Mouse (Mus musculus) stomach, embryonic 15.5 days (tissue): ENCODE measurements at regions not wholly inside any gene's neighbourhood (a gene's known extent, or its start where the extent isn't known, plus 50 kb on each side); places are given as distances from the start of the nearest gene placed in this dataset.

Source experiments
- ATAC-seq: fragments of 200-750 bp; cut with Nextera tagmentation; 2 replicates; pipeline ENCODE4 v1.8.0; 2017; ENCODE audit warnings: low read depth, moderate number of reproducible peaks, moderate TSS enrichment; ENCODE audit not compliant: insufficient read depth, low FRiP score
- H3K27ac ChIP-seq: fragments of 300-500 bp; sonication (generic); 2 replicates; pipeline ENCODE4 v1.5.1; 2015; ENCODE audit warnings: mild to moderate bottlenecking, inconsistent platforms
- H3K27me3 ChIP-seq: fragments of 300-500 bp; sonication (generic); replicated peaks from 2 replicates; pipeline ENCODE4 v1.6.1; 2015; ENCODE audit warnings: inconsistent platforms
- H3K36me3 ChIP-seq: fragments of 300-500 bp; sonication (generic); 2 replicates; pipeline ENCODE4 v1.6.1; 2015; ENCODE audit warnings: inconsistent platforms
- H3K4me1 ChIP-seq: fragments of 300-500 bp; sonication (generic); 2 replicates; pipeline ENCODE4 v1.6.1; 2015; ENCODE audit warnings: inconsistent platforms
- H3K4me2 ChIP-seq: fragments of 300-500 bp; sonication (generic); 2 replicates; pipeline ENCODE4 v1.6.1; 2015; ENCODE audit warnings: mild to moderate bottlenecking, inconsistent platforms
- H3K4me3 ChIP-seq: fragments of 300-500 bp; sonication (generic); replicated peaks from 2 replicates; pipeline ENCODE4 v1.5.1; 2015; ENCODE audit warnings: inconsistent platforms
- H3K9ac ChIP-seq: fragments of 300-500 bp; sonication (generic); 2 replicates; pipeline ENCODE4 v1.6.1; 2015; ENCODE audit warnings: inconsistent platforms
- H3K9me3 ChIP-seq: fragments of 300-500 bp; sonication (generic); 2 replicates; pipeline ENCODE4 v1.6.1; 2016; ENCODE audit warnings: inconsistent platforms
- WGBS: fragments of 180-500 bp; shearing (Covaris S2); methylation state at CpG from one replicate; pipeline ENCODE4 v1.1.7; 2015; 5-methylcytosine and 5-hydroxymethylcytosine counted together

GRCm38 (mm10) chr11:111484981-111485380 lies 419.0 kb downstream of the Kcnj2 start:
- H3K4me2 ChIP-seq = no peak overlapping the region

GRCm38 (mm10) chr11:111512471-111512870 lies 446.5 kb downstream of the Kcnj2 start:
- ATAC-seq = no peak
- Histone ChIP-seq H3K9me3 (no peaks in the 10 kb centered on the region), H3K4me3 (no peak overlapping the region), H3K27me3 (no peaks in the 10 kb centered on the region), H3K36me3 (no peaks in the 10 kb centered on the region), H3K4me2 (no peak overlapping the region), H3K9ac (no peak overlapping the region), H3K27ac (no peak overlapping the region), H3K4me1 (no peaks in the 10 kb centered on the region)
- 56% methylated on average over 4 of the region's 4 CpGs for WGBS

More at GRCm38 (mm10) chr11:111484981-111485380, 419.0 kb downstream of the Kcnj2 start:
- Histone ChIP-seq H3K4me1 (no peaks in the 10 kb centered on the region), H3K27me3 (no peaks in the 10 kb centered on the region), H3K9me3 (no peaks in the 10 kb centered on the region), H3K9ac (no peak overlapping the region), H3K36me3 (no peaks in the 10 kb centered on the region), H3K4me3 (no peak overlapping the region), H3K27ac (no peak overlapping the region)
- ATAC-seq = no peak
- WGBS = 72% methylated on average over 6 of the region's 6 CpGs

- H3K4me3 ChIP-seq = no peak overlapping the region
- no peak overlapping the region for H3K4me2 ChIP-seq
- no peak for ATAC-seq
These were observed 456.8 kb downstream of the Kcnj2 start for GRCm38 (mm10) chr11:111522716-111523115.

DNA sequence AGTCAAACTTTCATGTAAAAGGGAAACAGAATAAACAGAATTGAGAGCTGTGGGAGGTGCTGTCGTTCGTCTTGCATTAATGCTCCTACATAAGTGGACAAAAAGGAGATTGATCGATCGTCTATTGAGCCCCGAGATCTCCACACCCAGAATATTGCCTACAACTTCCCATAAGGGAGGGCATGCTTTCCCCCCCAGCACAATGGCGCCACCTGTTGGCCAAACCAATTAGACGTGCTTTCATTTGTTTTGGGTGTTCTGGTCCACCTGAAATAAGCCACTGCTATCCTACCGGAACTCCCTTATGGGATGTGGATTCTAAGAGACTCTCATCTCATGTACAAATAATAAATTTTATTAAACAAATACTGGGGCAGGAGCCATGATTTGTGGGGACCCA lies 457.5 kb downstream of the Kcnj2 start:
- Histone ChIP-seq H3K27ac (no peak overlapping the region), H3K4me3 (no peak overlapping the region), H3K36me3 (no peaks in the 10 kb centered on the region), H3K9ac (no peak overlapping the region), H3K4me2 (no peak overlapping the region), H3K27me3 (no peaks in the 10 kb centered on the region), H3K9me3 (no peaks in the 10 kb centered on the region), H3K4me1 (no peaks in the 10 kb centered on the region)
- ATAC-seq = no peak
- 58% methylated on average over 8 of the region's 8 CpGs for WGBS

More at GRCm38 (mm10) chr11:111522716-111523115, 456.8 kb downstream of the Kcnj2 start:
- no peaks in the 10 kb centered on the region for H3K4me1 ChIP-seq
- no peaks in the 10 kb centered on the region for H3K36me3 ChIP-seq
- no peaks in the 10 kb centered on the region for H3K27me3 ChIP-seq
- H3K27ac ChIP-seq = no peak overlapping the region
- H3K9ac ChIP-seq = no peak overlapping the region
- 61% methylated on average over 8 of the region's 8 CpGs for WGBS
- no peaks in the 10 kb centered on the region for H3K9me3 ChIP-seq

GRCm38 (mm10) chr11:111526010-111526742 lies 460.2 kb downstream of the Kcnj2 start:
- no peak overlapping the region for H3K4me3 ChIP-seq
- 71% methylated on average over 6 of the region's 6 CpGs for WGBS
- H3K9me3 ChIP-seq = no peaks in the 10 kb centered on the region
- H3K27ac ChIP-seq = no peak overlapping the region
- H3K27me3 ChIP-seq = no peaks in the 10 kb centered on the region
- ATAC-seq = no peak
- no peak overlapping the region for H3K4me2 ChIP-seq
- no peaks in the 10 kb centered on the region for H3K4me1 ChIP-seq
- no peak overlapping the region for H3K9ac ChIP-seq
- no peaks in the 10 kb centered on the region for H3K36me3 ChIP-seq

- Histone ChIP-seq H3K9me3 (no peaks in the 10 kb centered on the region), H3K36me3 (no peaks in the 10 kb centered on the region), H3K27ac (no peak overlapping the region), H3K27me3 (no peaks in the 10 kb centered on the region), H3K4me3 (no peak overlapping the region), H3K4me1 (no peaks in the 10 kb centered on the region), H3K4me2 (no peak overlapping the region), H3K9ac (no peak overlapping the region)
- 66% methylated on average over 9 of the region's 9 CpGs for WGBS
- no peak for ATAC-seq
These were observed 463.6 kb downstream of the Kcnj2 start for GRCm38 (mm10) chr11:111529591-111529990.

GRCm38 (mm10) chr11:111530912-111531311 lies 464.9 kb downstream of the Kcnj2 start:
- WGBS = 47% methylated on average over 3 of the region's 3 CpGs
- H3K4me1 ChIP-seq = no peaks in the 10 kb centered on the region
- H3K9ac ChIP-seq = no peak overlapping the region
- no peak overlapping the region for H3K4me2 ChIP-seq
- no peaks in the 10 kb centered on the region for H3K27me3 ChIP-seq
- no peaks in the 10 kb centered on the region for H3K9me3 ChIP-seq
- no peaks in the 10 kb centered on the region for H3K36me3 ChIP-seq
- no peak overlapping the region for H3K4me3 ChIP-seq
- H3K27ac ChIP-seq = no peak overlapping the region
- no peak for ATAC-seq

GRCm38 (mm10) chr11:111532457-111532856 lies 466.5 kb downstream of the Kcnj2 start:
- Histone ChIP-seq H3K9me3 (no peaks in the 10 kb centered on the region), H3K4me3 (no peak overlapping the region), H3K27ac (no peak overlapping the region), H3K4me2 (no peak overlapping the region), H3K4me1 (no peaks in the 10 kb centered on the region), H3K27me3 (no peaks in the 10 kb centered on the region), H3K9ac (no peak overlapping the region), H3K36me3 (no peaks in the 10 kb centered on the region)
- no peak for ATAC-seq
- 28% methylated on average over 5 of the region's 5 CpGs for WGBS

- peak overlapping the region; percentile 37 for H3K4me2 ChIP-seq
- no peak overlapping the region for H3K4me3 ChIP-seq
- H3K27ac ChIP-seq = no peak overlapping the region
- no peak overlapping the region for H3K9ac ChIP-seq
- no peaks in the 10 kb centered on the region for H3K27me3 ChIP-seq
- no peak for ATAC-seq
- 21% methylated on average over 17 of the region's 17 CpGs for WGBS
- H3K4me1 ChIP-seq = no peaks in the 10 kb centered on the region
- no peaks in the 10 kb centered on the region for H3K36me3 ChIP-seq
- no peaks in the 10 kb centered on the region for H3K9me3 ChIP-seq
These were observed 470.3 kb downstream of the Kcnj2 start for GRCm38 (mm10) chr11:111536040-111536836.

DNA sequence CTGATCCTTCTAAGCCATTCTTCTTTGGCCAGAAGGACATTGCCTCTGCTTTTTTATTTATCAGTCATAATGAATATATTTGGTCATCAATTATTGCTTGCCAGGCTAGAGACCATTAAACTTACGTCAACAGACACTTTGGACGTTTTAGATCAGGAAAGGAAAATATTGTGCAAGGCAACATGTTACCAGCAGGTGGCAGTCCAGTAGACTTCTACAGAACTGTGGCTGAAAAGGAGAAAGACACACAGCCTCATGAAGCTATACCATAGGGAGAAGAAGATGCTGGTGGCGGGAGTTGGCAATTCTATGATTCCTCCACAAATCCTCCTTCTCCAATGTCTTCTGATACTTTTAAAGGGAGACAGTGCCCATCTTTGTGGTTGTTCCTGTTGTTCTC lies 471.7 kb downstream of the Kcnj2 start:
- Histone ChIP-seq H3K4me2 (no peak overlapping the region), H3K4me1 (no peaks in the 10 kb centered on the region), H3K4me3 (no peak overlapping the region), H3K9ac (no peak overlapping the region), H3K27ac (no peak overlapping the region), H3K27me3 (no peaks in the 10 kb centered on the region), H3K36me3 (no peaks in the 10 kb centered on the region), H3K9me3 (no peaks in the 10 kb centered on the region)
- 28% methylated on average over 3 of the region's 3 CpGs for WGBS
- no peak for ATAC-seq

DNA sequence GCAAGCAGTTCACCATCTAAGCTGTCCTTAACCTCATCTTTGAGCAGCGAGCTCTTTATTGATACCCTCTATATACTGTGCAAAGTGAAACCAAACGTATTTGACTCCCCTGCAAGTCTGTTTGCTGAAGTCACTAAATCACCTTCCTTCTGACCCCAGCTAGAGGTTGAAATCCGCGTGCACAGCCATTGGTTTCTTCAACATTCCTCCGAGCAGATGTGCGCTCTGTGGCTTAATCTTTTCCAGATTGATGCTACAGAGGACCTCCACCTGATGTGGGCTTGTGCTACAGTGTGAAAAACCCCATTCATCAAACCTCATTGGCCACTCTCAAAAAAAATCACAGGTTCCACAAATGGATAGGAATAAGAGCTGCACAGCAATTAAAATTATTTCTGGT lies 474.0 kb downstream of the Kcnj2 start:
- Histone ChIP-seq H3K4me2 (no peak overlapping the region), H3K4me1 (no peaks in the 10 kb centered on the region), H3K27ac (no peak overlapping the region), H3K27me3 (no peaks in the 10 kb centered on the region), H3K9me3 (no peaks in the 10 kb centered on the region), H3K9ac (no peak overlapping the region), H3K4me3 (no peak overlapping the region), H3K36me3 (no peaks in the 10 kb centered on the region)
- 60% methylated on average over 6 of the region's 6 CpGs for WGBS
- no peak for ATAC-seq

- Histone ChIP-seq H3K27me3 (no peaks in the 10 kb centered on the region), H3K4me2 (no peak overlapping the region), H3K4me1 (no peaks in the 10 kb centered on the region), H3K36me3 (no peaks in the 10 kb centered on the region), H3K9me3 (no peaks in the 10 kb centered on the region), H3K27ac (no peak overlapping the region), H3K4me3 (no peak overlapping the region), H3K9ac (no peak overlapping the region)
- 89% methylated on average over 4 of the region's 4 CpGs for WGBS
- no peak for ATAC-seq
These were observed 479.3 kb downstream of the Kcnj2 start for GRCm38 (mm10) chr11:111545291-111545690.
